Mouse (Mus musculus) WW6 (cell line): ENCODE results near the gene Kifc1.
A peak's percentile ranks its signal among the peaks of the same experiment; 100 is the strongest.
"Not testable (repeated sequence)": the region's sequence is repeated elsewhere in the genome, so short reads cannot be mapped to it uniquely, and the experiment has no call there.

Experiments used
- DNase-seq: peaks from one replicate; pipeline ENCODE4 v3.0.0-alpha.2; 2013; ENCODE audit warnings: low read depth, low spot score

The Kifc1 gene

DNA sequence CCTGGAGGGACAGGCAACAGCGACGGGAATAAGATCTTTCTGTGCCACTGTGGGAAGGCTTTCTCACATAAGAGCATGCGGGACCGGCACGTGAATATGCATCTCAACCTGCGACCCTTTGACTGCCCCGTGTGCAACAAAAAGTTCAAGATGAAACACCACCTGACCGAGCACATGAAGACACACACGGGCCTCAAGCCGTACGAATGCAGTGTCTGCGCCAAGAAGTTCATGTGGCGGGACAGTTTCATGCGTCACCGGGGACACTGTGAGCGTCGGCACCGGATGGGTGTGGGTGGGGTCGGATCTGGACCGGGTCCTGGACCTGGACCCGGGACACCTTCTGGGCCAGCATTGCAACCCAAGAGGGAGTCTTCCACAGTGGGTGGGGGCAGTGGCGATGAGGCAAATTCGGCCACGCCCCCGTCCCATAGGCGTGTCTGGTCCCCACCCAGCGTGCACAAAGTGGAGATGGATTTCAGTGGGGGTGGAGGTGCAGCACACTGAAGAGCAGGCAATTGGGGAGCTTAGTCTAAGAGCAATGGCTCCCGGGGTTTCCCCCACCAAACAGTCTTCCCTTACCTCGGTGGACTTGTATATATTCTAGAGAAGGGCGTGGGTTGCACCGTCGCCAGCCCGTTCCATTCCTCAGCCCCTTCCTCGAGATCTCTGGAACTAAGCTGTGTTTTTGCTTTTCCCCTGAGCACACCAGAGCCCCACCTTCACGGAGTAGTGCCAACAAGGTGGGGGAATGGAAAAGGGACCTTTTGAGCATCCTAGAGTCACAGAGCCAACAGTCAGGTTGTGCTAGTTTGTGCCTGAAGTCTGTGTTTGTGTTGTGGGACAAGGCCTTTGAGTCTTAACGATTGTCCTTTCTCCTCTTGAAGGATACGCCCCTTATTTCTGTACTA lies 28.1 kb upstream of the Kifc1 start:
- DNase-seq = no peak

DNA sequence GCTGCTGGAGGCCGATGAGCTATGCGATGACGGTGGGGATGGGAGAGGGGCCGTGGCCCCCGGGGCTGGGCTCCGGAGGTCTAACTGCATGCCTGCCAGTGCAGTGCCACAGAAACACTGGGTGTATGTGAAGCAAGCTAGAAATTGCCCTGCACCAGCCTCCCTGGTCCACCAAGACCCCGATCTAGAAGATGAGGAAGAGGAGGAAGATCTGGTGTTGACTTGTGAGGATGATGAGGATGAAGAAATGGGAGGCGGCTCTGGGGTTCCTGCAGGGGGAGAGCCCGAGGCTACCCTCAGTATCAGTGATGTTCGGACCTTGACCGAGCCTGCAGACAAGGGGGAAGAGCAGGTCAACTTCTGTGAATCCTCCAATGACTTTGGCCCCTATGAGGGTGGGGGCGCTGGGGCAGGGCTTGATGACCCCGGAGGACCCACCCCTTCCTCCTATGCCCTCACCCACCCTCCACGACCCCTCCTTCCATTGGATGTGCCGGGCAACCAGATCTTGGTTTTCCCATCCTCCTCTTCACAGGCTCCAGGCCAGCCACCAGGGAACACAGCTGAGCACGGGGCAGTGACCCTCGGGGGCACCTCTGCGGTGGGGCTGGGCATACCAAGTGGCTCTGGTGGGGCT lies 27.3 kb upstream of the Kifc1 start:
- no peak for DNase-seq

DNA sequence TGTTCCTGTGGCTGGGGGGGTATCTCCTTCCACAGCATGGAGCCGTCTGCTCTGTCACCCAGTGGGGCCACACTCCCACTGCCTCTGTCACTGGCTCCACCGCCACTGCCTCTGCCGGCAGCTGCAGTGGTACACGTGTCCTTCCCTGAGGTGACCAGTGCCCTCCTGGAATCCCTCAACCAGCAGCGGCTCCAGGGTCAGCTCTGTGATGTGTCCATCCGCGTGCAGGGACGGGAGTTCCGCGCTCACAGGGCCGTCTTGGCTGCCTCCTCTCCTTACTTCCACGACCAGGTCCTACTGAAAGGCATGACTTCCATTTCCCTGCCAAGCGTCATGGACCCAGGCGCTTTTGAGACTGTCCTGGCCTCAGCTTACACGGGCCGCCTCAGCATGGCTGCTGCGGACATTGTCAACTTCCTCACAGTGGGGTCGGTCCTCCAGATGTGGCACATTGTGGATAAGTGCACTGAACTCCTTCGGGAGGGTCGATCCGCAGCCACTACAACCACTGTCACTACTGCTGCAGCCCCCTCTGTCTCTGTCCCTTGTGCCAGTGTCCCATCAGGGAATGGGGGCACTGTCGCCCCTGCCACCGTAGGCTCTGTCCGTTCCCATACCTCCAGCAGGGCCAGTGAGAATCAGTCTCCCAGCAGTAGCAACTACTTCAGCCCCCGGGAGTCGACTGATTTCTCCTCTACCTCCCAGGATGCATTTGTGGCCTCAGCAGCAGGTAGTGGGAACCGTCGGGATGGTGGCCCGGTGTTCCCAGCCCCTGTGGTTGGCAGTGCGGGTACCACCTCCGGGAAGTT lies 26.6 kb upstream of the Kifc1 start:
- no peak for DNase-seq

DNA sequence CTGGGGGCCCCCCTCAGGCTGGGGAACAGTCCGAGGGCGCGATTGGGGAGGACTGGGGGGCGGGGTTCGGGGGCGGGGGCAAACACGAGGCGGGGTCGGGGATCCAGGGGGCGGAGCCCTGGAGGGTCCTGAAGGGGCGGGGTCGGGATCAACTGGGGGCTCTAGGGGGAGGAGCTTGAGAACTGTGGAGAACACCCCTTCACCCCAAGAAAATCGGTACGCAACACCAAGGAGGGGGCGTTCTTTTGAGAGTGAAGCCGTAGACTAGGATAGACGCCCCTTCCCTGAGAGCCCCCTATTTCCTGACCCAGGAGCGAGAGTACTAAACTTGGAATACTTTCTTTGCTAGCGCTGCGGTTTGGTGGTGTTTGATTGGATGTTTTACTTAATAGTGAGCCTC lies 25.8 kb upstream of the Kifc1 start:
- no peak for DNase-seq

DNA sequence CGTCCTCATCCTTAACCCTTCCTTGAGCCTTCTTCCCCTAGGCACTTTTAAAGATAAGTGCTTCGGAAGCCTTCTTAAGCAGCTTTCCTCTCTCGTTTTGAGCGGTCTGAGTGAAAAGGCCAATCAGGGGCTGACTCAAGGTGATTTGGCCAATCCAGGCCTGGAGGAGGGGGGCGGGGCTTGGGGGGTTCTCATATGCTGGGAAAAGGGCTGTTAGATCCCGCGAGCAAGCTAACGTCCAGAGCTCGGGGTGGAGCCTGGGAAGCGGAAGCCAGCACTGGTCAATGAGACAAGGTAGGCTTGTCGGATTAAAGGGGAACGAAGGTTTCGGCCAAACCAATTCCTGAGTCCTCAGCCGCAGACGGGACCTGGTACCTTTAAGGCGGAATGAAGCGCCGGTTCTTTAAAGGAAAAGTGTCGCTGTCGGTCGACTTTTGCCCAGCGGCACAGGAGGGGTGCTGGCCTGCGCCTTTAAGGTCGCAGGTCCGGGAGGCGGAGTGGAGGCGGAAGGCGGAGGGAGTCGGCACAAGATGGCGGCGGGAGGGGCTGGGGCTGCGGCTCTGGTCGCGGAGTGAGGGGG lies 25.3 kb upstream of the Kifc1 start, which contains the start of the genes Tapbp and Zbtb22:
Gene Tapbp, plus strand, starts transcription at position 229 of the 580 bp plus-strand sequence.
Gene Zbtb22, plus strand, starts transcription at position 234 of the 580 bp plus-strand sequence.
- DNase-seq = peak; percentile 98

DNA sequence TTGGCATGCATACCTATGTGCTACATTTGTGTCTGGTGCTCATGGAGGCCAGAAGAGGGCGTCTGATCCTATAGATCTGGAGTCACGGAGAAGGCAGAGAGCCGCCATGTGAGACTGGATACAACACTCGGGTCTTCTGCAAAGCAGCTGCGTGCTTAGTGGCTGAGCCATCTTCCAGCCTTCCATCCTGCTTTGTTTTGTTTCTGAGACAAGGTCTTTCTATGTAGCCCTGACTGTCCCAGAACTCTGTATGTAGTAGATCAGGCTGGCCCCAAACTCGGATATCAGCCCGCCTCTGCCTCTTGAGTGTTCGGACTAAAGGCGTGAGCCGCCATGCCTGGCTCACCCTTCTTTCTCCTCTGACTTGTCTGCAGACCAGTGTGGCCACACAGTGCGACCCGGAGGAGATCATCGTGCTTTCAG lies 24.5 kb upstream of the Kifc1 start:
- DNase-seq = no peak

DNA sequence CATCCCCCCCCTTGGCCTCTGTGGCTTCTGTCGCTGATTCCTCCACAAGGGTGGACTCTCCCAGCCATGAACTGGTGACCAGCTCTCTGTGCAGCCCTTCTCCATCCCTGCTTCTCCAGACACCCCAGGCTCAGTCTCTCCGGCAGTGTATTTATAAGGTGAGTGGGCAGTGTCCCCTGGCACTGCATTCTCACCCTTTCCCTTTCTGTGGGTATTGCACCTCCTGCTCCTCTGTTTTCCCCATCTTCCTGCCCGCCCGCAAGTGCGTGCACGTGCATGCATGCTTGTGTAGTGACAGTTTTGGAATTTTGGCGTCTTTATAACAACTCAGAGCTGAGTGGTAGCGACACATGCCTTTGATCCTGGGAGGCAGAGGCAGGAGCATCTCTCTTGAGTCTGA lies 23.4 kb upstream of the Kifc1 start:
- DNase-seq = no peak

DNA sequence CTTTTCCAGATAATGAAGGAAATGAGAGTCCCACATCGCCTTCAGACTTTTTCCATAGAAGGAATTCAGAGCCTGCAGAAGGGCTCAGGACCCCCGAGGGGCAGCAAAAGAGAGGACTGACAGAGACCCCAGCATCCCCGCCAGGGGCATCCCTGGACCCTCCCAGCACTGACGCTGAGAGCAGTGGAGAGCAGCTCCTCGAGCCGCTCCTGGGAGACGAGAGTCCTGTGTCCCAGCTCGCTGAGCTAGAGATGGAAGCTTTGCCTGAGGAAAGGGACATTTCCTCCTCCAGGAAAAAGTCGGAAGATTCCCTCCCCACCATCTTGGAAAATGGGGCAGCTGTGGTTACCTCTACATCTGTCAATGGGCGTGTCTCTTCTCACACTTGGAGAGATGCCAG lies 22.8 kb upstream of the Kifc1 start:
- DNase-seq = no peak

DNA sequence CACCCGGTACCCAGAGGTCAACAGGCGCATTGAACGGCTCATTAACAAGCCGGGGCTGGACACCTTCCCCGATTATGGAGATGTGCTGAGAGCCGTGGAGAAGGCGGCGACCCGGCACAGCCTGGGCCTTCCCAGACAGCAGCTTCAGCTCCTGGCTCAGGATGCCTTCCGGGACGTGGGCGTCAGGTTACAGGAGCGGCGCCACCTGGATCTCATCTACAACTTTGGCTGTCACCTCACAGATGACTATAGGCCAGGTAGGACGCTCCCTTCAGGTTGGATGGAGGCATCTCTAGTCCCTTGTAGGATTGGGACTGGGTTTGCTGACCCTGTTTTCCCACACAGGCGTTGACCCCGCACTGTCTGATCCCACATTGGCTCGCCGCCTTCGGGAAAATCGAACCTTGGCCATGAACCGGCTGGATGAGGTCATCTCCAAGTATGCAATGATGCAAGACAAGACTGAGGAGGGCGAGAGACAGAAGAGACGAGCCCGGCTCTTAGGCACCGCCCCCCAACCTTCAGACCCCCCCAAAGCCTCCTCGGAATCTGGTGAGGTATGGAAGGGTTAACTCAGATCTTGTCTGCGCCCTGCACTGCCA lies 21.5 kb upstream of the Kifc1 start:
- DNase-seq = no peak

DNA sequence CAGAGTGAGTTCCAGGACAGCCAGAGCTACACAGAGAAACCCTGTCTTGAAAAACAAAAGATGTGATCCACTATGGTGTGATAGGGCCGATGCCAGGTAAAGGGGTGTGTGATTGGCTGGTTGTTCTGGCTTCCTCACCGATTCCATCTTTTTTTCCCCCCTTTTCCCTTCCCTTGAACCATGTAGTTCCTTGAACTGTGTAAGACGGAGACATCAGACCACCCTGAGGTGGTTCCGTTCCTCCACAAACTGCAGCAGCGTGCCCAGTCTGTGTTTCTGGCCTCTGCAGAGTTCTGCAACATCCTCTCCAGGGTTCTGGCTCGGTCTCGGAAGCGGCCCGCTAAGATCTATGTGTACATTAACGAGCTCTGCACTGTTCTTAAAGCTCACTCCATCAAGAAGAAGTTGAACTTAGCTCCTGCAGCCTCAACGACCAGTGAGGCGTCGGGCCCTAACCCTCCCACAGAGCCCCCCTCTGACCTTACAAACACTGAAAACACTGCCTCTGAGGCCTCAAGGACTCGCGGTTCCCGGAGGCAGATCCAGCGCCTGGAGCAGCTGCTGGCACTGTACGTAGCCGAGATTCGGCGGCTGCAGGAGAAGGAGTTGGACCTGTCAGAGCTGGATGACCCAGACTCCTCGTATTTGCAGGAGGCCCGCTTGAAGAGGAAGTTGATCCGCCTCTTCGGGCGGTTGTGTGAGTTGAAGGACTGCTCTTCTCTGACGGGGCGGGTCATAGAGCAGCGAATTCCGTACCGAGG lies 20.8 kb upstream of the Kifc1 start:
- no peak for DNase-seq

DNA sequence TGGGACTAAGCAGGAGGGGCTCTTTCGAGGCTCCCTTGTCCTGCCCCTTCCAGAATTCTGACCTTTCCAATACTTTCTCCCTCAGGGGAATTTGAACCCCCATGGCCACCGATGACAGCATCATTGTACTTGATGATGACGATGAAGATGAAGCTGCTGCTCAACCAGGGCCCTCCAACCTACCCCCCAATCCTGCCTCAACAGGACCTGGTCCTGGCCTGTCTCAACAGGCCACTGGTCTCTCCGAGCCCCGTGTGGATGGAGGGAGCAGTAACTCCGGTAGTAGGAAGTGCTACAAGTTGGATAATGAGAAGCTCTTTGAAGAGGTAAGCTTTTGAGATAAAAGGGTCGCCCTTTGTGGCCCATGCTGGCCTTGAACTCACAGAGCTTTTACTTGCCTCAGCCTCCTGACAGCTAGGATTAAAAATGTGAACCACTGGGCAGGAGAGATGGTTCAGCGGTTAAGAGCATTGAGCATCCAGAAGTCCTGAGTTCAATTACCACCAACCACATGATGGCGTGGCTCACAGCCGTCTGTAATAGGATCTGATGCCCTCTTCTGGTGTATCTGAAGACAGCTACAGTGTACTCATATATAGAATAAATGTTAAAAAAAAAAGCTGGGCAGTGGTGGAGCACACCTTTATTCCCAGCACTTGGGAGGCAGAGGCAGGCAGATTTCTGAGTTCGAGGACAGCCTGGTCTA lies 20.0 kb upstream of the Kifc1 start:
- no peak for DNase-seq

DNA sequence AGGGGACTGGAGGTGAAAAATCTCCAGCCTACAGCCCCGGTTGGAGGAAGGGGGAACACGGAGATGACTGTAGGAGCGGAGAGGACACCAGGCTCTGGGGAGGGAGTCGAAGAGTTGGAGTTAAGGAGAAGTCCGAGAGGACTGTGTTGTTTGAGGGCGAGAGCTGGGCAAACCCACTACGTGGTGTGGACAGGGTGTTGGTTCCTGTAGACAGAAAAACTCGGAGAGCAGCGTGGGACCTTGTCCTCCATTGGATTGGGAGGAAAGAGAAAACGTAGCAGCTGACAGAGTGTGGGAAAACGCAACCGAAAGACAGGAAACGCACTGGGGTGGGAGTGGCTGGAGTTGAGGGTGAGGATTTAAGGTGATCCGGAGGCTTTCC lies 19.4 kb upstream of the Kifc1 start:
- DNase-seq = no peak

DNA sequence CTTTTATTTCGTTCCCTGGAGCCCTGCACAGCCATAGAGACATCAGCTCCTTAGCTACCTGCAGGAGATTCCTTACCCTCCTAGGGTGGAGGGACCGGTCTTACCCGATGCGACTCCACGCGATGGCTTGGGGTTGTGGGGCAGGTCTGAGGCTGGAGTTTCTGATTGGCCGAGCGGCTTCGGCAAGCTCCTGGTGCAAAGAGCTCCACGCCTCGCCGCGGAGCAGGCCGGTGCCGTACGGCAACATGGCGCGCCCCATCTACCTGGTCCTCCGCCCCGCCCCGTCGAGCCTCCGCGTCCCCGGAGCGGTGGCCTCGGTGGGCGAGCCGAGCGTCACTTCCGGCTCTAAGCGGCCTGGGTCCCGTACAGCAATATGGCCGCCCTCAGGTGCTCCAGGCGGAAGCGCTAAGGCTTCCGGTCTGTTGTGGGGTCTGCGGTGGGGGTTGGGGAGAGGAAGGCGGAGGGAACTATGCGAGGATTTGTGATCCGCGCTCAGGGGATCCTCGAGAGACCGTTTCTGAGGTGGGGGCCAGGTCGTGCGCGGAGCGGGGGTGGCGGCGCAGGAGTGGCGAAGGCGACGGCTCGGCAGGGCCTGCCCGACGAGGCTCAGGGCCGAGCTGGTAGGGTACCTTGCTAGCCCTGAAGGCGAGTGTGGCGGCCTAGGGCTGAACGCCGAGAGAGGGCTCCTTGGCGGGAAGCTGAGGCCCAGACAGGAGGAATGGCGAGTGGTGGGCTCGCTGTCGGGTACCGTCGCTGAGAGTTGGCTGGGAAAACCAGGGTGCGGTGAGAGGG lies 18.8 kb upstream of the Kifc1 start, which contains the start of gene Daxx:
Gene Daxx, plus strand, starts transcription at position 338 of the 792 bp plus-strand sequence.
- DNase-seq = peak; percentile 98

DNA sequence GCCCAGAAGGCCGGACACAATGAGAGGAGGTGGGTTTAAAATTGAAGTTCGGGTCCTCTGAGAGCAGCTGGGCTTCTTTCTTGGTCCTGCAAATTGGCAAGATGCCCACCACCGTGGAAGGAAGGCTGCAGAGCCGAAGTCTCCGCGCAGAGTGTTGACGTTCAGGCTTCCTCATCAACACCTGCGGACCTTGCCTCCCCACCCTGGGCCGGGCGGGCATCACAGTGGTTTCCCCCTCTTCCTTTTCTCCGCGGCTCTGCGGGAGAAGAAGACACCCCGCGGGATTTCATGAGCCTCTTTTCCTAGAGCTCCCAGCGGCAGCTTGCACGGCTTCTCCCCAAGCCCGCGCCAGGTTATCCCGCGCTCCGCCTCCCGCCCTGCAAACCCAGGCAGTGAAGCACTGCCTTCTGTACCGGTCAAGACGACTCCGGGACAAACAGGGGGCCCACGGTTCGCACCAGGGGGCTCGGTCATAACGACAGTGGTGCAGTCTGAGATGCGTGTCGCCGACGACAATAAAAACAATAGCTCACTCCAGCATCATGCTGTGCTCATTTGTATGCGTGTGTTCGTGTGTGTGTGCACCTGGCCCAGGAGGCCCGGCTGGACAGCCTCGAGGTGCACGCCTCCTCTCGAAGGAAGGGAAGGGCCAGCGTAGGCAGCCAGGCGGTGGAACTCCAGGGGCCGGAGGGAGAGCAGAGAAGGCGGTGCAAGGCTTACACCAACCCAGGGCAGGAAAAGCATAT lies 18.0 kb upstream of the Kifc1 start:
- no peak for DNase-seq

DNA sequence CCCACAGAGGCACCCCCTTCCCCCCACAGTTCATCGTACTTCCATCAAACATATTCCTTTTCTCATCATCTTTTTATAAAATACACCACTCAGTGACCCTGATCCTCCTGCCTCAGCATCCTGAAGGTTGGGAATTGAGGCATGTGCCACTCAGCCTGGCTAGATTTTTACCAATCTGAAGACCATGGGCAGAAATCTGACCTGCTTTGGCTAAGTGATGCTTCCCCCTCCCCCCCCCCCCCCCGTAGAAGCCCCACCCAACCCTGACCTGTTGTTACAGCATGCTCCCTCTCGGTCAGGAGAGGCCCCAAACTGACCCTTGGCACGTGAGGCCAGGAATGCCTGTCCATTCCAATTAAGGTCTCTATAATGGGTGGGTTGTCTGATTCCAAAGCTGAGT lies 14.4 kb upstream of the Kifc1 start, which contains the start of gene Platr17:
Gene Platr17, plus strand, starts transcription at position 301 of the 400 bp plus-strand sequence.
- not testable (repeated sequence) for DNase-seq

DNA sequence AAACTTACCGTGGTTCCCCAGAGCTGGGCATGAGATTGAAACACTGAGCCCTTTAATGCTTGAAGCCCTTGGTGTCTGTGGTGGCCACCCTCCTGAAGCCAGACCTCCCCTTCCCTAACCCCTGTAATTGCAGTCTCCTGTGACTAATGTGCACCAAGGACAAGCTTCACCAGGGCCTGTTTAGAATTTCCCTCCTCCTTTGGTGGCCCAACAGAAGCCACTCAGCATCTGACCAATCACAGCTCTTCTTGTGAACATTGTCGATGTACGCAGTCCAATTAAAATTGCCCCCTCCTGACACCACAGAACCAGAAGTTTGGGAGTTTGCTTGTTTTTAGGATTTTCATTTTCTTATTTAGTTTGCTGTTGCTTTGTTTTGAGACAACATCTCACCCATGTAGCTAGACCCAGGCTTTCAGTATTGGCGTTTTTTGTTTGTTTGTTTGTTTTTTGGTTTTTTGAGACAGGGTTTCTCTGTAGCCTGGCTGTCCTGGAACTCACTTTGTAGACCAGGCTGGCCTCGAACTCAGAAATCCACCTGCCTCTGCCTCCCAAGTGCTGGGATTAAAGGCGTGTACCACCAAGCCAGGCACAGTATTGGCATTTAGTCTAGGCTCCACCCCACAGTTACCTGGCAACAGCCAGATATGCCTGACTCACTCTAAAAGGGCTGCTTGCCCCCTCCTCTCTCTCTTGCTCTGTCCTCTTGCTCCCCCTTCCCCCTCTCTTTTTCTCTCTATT lies 13.6 kb upstream of the Kifc1 start:
- not testable (repeated sequence) for DNase-seq

DNA sequence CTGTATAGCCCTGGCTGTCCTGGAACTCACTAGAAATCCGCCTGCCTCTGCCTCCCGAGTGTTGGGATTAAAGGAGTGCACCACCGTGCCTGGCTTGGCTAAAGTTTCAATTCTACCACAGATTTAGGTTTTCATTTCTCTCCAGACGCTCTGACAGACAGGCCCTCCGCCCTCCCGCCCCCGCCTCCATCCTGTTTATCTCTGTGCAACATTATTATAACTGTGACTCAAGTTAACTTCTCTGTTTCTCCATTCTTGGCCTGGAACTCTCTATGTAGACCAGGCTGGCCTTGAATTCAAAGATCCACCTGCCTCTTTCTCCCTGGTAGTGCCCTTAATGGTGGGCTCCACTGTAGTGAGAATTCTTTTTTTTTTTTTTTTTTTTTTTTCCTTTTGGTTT lies 12.0 kb upstream of the Kifc1 start:
- DNase-seq = no peak
